8 mouse cellular contexts compared by ENCODE assay signal in the genomic region with DNA sequence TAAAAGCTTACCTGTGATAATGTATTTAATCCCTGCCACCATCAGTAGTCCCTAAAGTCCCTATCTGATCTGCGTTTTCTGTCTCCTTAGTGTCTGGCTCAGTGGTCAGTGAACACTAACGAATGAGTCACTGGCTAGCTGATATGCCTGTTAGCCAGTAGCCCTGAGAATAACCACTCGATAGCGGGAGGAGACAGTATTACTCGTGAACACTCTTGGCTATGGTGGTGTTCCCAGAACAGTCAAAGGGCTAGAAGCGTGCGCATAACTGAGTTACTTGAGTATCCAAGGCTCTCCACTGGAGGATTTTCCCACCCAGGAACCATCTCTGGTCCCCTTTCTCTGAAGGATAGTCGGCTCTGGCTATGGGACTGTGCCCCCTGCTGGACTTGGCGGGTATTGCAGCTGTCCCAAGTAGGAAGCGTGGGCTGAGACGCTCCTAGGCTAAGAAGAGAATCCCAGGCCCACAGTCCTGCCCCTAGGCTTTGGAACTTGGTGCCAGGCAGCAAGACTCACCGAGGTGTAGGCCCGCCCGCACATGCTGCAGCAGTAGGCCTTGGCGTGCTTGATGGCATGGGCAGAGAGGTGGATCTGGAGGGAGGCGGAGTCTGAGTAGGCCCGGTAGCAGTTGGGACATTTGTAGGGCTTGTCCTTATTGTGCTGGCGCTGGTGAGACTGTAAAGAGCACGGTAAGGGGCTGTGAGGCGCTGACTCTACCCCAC. TPM values are rescaled to one million over a fixed set of nuclear protein-coding genes. Genes with fewer than 3 reads are reported as not detected.
DNase-seq lines count a peak whose midpoint lies in the region; ATAC-seq lines count a peak whose summit lies in the region.

No protein-coding gene starts in this region.

- peak; percentile 59 for DNase-seq in T-cell, adult 2 months (ENCODE audit: low spot score)
- peak; percentile 85 to 90 for DNase-seq in cerebellum, postnatal 36 days
- DNase-seq in gastrocnemius, adult 8-10 months (ENCODE audit: low spot score in 2 of 2) = peak; percentile 54 to 59
- DNase-seq in hindlimb bud, embryonic 11.5 days (ENCODE audit: extremely low spot score, low read depth, low spot score) = peak; percentile 46
- peak; percentile 66 to 83 for DNase-seq in left cerebral cortex, adult 8-10 months (ENCODE audit: low spot score in 2 of 2)
- peak; percentile 43 to 56 for DNase-seq in right cerebral cortex, postnatal 36 days (ENCODE audit: low spot score in 2 of 2)
- peak; percentile 58 to 81 for DNase-seq in urinary bladder, postnatal 4 days (ENCODE audit: low spot score in 2 of 2)

- ATAC-seq in megakaryocyte-erythroid progenitor cell, adult 5-6 weeks (replicated peaks; ENCODE audit: low FRiP score, low TSS enrichment, poor library complexity, severe bottlenecking) = peak; percentile 68

RNA-seq across cellular contexts. Expression of gene A3galt2, which starts 21.6 kb away (rescaled TPM):
- total RNA-seq in gastrocnemius, adult 8-10 months (2022) = not detected
- total RNA-seq in left cerebral cortex, adult 8-10 months (2022) = under 1 TPM; 0.09 to 0.39 (median 0.27) TPM
- 0.31 TPM in 1 of 2 replicates, not detected in the other for total RNA-seq in megakaryocyte-erythroid progenitor cell, adult 5-6 weeks (2014; fragmentation: Nextera tagmentation)
- not detected in 2 replicates for total RNA-seq in megakaryocyte-erythroid progenitor cell, adult 5-6 weeks (2017)

RNA-seq across cellular contexts. Expression of gene Zfp362, which starts 29.1 kb away (rescaled TPM):
- 1 to 10 TPM; 7.9 to 9.0 (median 8.6) TPM for total RNA-seq in gastrocnemius, adult 8-10 months (2022)
- 10 to 100 TPM; 27.1 to 32.9 (median 30.1) TPM for total RNA-seq in left cerebral cortex, adult 8-10 months (2022)
- 28.5 and 38.2 TPM in 2 replicates for total RNA-seq in megakaryocyte-erythroid progenitor cell, adult 5-6 weeks (2014; fragmentation: Nextera tagmentation)
- 2.8 and 7.4 TPM in 2 replicates for total RNA-seq in megakaryocyte-erythroid progenitor cell, adult 5-6 weeks (2017)

Comparison
In these comparisons a context has a peak if more than half of its experiments do, and no peak if none do; other contexts are left out.
1. Peak in every context shown above with its lines: DNase-seq and ATAC-seq.